Mouse (Mus musculus) cerebellum, adult 8-10 months (tissue): ENCODE results near the gene Sap30.

Experiments used
- DNase-seq: peaks from one replicate; pipeline ENCODE4 v3.0.0; 2022

Gene Sap30

GRCm38 (mm10) chr8:57435768-57436436 lies 51.8 kb downstream of the Sap30 start:
- peak; percentile 65 for DNase-seq

GRCm38 (mm10) chr8:57432802-57433201 lies 54.9 kb downstream of the Sap30 start:
- no peak for DNase-seq
